In genomic region chr1:33946601-33947395, GRCm38 (mm10) we compare ENCODE assay signal across 9 mouse cellular contexts. TPM values are rescaled to one million over a fixed set of nuclear protein-coding genes. Genes with fewer than 3 reads are reported as not detected.
DNase-seq lines count a peak whose midpoint lies in the region; ATAC-seq and TF ChIP-seq lines count a peak whose summit lies in the region.
"Had no signal": no experiment of that assay in that cellular context is flagged by ENCODE, and none has a peak within 500 bp of the region (broad histone marks: within the 10 kb centered on the region; RNA-seq: fewer than 3 reads in every experiment).

No protein-coding gene starts in this region.

- H3K4me3 ChIP-seq in embryonic facial prominence, embryonic 13.5 days: no peak overlapping the region
- no peak overlapping the region for H3K4me3 ChIP-seq in embryonic facial prominence, embryonic 10.5 days
- no peak overlapping the region for H3K4me3 ChIP-seq in left cerebral cortex, adult 2 months
- H3K4me3 ChIP-seq: liver, embryonic 13.5 days had no signal

- no peak overlapping the region for H3K4me2 ChIP-seq in embryonic facial prominence, embryonic 13.5 days
- H3K4me2 ChIP-seq: liver, embryonic 13.5 days had no signal

- no peaks in the 10 kb centered on the region for H3K36me3 ChIP-seq in embryonic facial prominence, embryonic 13.5 days
- H3K36me3 ChIP-seq in embryonic facial prominence, embryonic 10.5 days (replicated peaks): no peaks in the 10 kb centered on the region
- H3K36me3 ChIP-seq: liver, embryonic 13.5 days had no signal

- intact Hi-C loops in left cerebral cortex, adult 2 months (cut with DNase I): loop anchor here (5.0 kb wide), 1 partner anchor 39 kb away; the partner anchor contains the start of genes Bend6 and Dst

- no peaks in the 10 kb centered on the region for H3K27me3 ChIP-seq in embryonic facial prominence, embryonic 13.5 days
- H3K27me3 ChIP-seq in embryonic facial prominence, embryonic 10.5 days (replicated peaks; ENCODE audit: low read depth, poor library complexity, severe bottlenecking): no peaks in the 10 kb centered on the region
- H3K27me3 ChIP-seq: liver, embryonic 13.5 days had no signal

- no peaks in the 10 kb centered on the region for H3K9me3 ChIP-seq in embryonic facial prominence, embryonic 13.5 days
- no peaks in the 10 kb centered on the region for H3K9me3 ChIP-seq in embryonic facial prominence, embryonic 10.5 days
- H3K9me3 ChIP-seq: liver, embryonic 13.5 days had no signal

- WGBS in embryonic facial prominence, embryonic 13.5 days: 73% methylated on average over 12 of the region's 12 CpGs
- WGBS in embryonic facial prominence, embryonic 10.5 days: 90% methylated on average over 12 of the region's 12 CpGs

- H3K4me1 ChIP-seq in embryonic facial prominence, embryonic 13.5 days: 0 out of 2 replicates have a peak, but pooled peaks cover 6% of the 10 kb centered on the region
- H3K4me1 ChIP-seq in embryonic facial prominence, embryonic 10.5 days: peaks cover 6% of the 10 kb centered on the region; the same call in 1 of the 2 replicates

- 0 out of 2 replicates have a peak overlapping the region, but pooled peaks have one; percentile 4 for H3K27ac ChIP-seq in embryonic facial prominence, embryonic 13.5 days
- H3K27ac ChIP-seq in embryonic facial prominence, embryonic 10.5 days (replicated peaks): no peak overlapping the region
- peak overlapping the region; percentile 83 for H3K27ac ChIP-seq in left cerebral cortex, adult 2 months

- no peak overlapping the region for H3K9ac ChIP-seq in embryonic facial prominence, embryonic 13.5 days
- H3K9ac ChIP-seq: liver, embryonic 13.5 days had no signal

- 0 out of 2 replicates have a peak, but pooled peaks have one; percentile 37 for ATAC-seq in embryonic facial prominence, embryonic 13.5 days (ENCODE audit: insufficient number of reproducible peaks, insufficient read depth, low FRiP score, low TSS enrichment, low read depth)

- no peak for DNase-seq in embryonic facial prominence, embryonic 10.5 days (ENCODE audit: low spot score)
- DNase-seq in cerebellum, adult 18-20 months: peak; percentile 86 to 89
- DNase-seq in heart, adult 8-10 months (ENCODE audit: low spot score): peak; percentile 47
- peak; percentile 68 to 70 for DNase-seq in left cerebral cortex, adult 2 months (ENCODE audit: extremely low spot score in 1 of 2, low spot score in 2 of 2)
- DNase-seq in skeletal muscle tissue, adult 2 months (ENCODE audit: low read depth, low spot score): peak; percentile 12
- DNase-seq in embryo, embryonic 11 days: no peak
- DNase-seq in spleen, postnatal 14 days (ENCODE audit: low spot score in 2 of 2): no peak
- DNase-seq: liver, embryonic 13.5 days had no signal

- TF ChIP-seq CTCF in left cerebral cortex, adult 2 months (IDR thresholded peaks at IDR 0.05): no peak

RNA-seq across cellular contexts. Expression of gene Dst, which starts 38.8 kb away (rescaled TPM):
- polyA plus RNA-seq in embryonic facial prominence, embryonic 13.5 days (2015; fragmentation: Nextera tagmentation; extraction: Ambion mirVana): 24.5 and 26.4 TPM in 2 replicates
- 17.3 and 17.4 TPM in 2 replicates for polyA plus RNA-seq in embryonic facial prominence, embryonic 10.5 days (2016; fragmentation: Nextera tagmentation; extraction: Ambion mirVana)
- total RNA-seq in heart, adult 8-10 months (2022): 100 to 1,000 TPM; 366 to 489 (median 444) TPM
- total RNA-seq in left cerebral cortex, adult 2 months (2021): 100 to 1,000 TPM; 264 to 266 TPM

RNA-seq across cellular contexts. Expression of gene Bend6, which starts 39.2 kb away (rescaled TPM):
- 1.8 and 2.3 TPM in 2 replicates for polyA plus RNA-seq in embryonic facial prominence, embryonic 13.5 days (2015; fragmentation: Nextera tagmentation; extraction: Ambion mirVana)
- polyA plus RNA-seq in embryonic facial prominence, embryonic 10.5 days (2016; fragmentation: Nextera tagmentation; extraction: Ambion mirVana): 1.3 and 2.2 TPM in 2 replicates
- total RNA-seq in heart, adult 8-10 months (2022): 1 to 10 TPM; 1.5 to 3.0 (median 2.5) TPM
- total RNA-seq in left cerebral cortex, adult 2 months (2021): 100 to 1,000 TPM; 135 to 139 TPM

Comparison
In these comparisons a context has a peak if more than half of its experiments do, and no peak if none do; other contexts are left out.
1. DNase-seq: peak in cerebellum, adult 18-20 months (2 of 2), heart, adult 8-10 months (single experiment), left cerebral cortex, adult 2 months (2 of 2) and skeletal muscle tissue, adult 2 months (single experiment); none in embryonic facial prominence, embryonic 10.5 days (single experiment), embryo, embryonic 11 days (single experiment) and spleen, postnatal 14 days (0 of 2).
2. RNA of gene Bend6, which starts 39.2 kb away (total RNA-seq): 135 to 139 TPM in left cerebral cortex, adult 2 months; 1.5 to 3.0 TPM in heart, adult 8-10 months; every median in the first group is over 10 times any median in the second.